Mouse (Mus musculus) heart, adult 2 months (tissue): ENCODE data around the gene Clasp2.

Experiments used
- CTCF ChIP-seq: fragments of 200-600 bp; IDR thresholded peaks from 2 replicates; pipeline ENCODE4 v1.8.1; 2022; ENCODE audit warnings: antibody characterized with exemption, mild to moderate bottlenecking, moderate library complexity
- POLR2A ChIP-seq: fragments of 200-500 bp; IDR thresholded peaks from 2 replicates; pipeline ENCODE4 v1.6.1; 2011; ENCODE audit warnings: mild to moderate bottlenecking, low read depth, low read length, control low read depth; ENCODE audit not compliant: insufficient read depth

DNA sequence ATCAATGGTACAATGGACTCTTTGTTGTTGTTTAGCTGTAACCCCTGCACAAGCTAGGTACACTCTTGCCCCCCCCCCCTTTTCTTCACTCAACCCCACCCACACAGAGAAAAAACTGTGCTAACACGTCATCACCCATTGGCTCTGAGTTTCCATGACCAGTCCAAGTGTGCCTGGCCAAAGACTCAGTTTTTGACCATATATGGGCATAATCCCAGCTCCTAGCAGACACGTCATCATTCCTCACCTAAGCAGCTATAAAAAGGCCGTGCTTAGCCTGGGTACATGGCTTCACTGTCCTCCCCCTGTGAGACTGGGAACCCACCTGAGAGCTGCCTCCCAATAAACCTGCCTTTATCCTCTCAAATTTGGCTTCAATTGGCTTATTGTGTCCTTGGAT lies 15.1 kb upstream of the Clasp2 start:
- TF ChIP-seq CTCF (no peak), POLR2A (no peak)
